In the genomic region with DNA sequence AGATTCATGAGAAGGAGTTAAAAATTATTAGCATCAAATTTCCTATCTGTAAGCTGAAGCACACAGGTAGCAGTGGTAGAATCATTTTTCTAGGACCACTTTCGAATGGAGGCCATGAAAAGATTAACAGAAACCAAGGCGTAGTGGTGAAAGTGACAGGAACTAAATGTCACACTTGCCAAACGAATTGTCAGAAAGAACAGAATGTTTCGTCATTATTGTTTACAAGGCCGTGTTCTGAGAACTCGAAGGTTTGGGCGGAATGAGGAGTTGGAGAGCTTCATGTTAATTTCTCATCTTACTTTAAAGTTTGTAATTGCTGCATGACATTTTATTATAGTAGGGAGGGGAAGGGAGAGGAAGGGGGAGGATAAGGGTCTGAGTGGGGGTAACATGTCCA, we compare ENCODE assay signal across 19 mouse cellular contexts.
"Had no signal": no experiment of that assay in that cellular context is flagged by ENCODE, and none has a peak within 500 bp of the region (broad histone marks: within the 10 kb centered on the region; RNA-seq: fewer than 3 reads in every experiment).

No protein-coding gene starts in this region.

- H3K27ac ChIP-seq: liver, embryonic 14.5 days; lung, embryonic 15.5 days; midbrain, embryonic 10.5 days; midbrain, embryonic 12.5 days; neural tube, embryonic 13.5 days; neural tube, embryonic 15.5 days had no signal

- H3K4me1 ChIP-seq: lung, embryonic 15.5 days; midbrain, embryonic 10.5 days; midbrain, embryonic 12.5 days; neural tube, embryonic 13.5 days; neural tube, embryonic 15.5 days had no signal

- H3K4me3 ChIP-seq: lung, embryonic 15.5 days; midbrain, embryonic 10.5 days; midbrain, embryonic 12.5 days; myocyte; neural tube, embryonic 13.5 days; neural tube, embryonic 15.5 days had no signal

- H3K27me3 ChIP-seq: lung, embryonic 15.5 days; midbrain, embryonic 12.5 days; neural tube, embryonic 13.5 days; neural tube, embryonic 15.5 days had no signal

- ATAC-seq: midbrain, embryonic 16.5 days had no signal

- H3K4me2 ChIP-seq: liver, embryonic 11.5 days; lung, embryonic 15.5 days; midbrain, embryonic 12.5 days; neural tube, embryonic 13.5 days; neural tube, embryonic 15.5 days had no signal

- DNase-seq: lung, postnatal 10 days; midbrain, embryonic 14.5 days; retina, postnatal 1 day; right cerebral cortex, adult 18-20 months; right cerebral cortex, postnatal 25 days; right cerebral cortex, postnatal 4 days; spleen, adult 18-20 months; thymus, adult 18-20 months; thymus, postnatal 14 days; thymus, postnatal 36 days had no signal

- H3K9me3 ChIP-seq: lung, embryonic 15.5 days; midbrain, embryonic 10.5 days; midbrain, embryonic 12.5 days; neural tube, embryonic 13.5 days; neural tube, embryonic 15.5 days had no signal

- H3K9ac ChIP-seq: liver, embryonic 14.5 days; lung, embryonic 15.5 days; midbrain, embryonic 12.5 days; neural tube, embryonic 13.5 days; neural tube, embryonic 15.5 days had no signal

- H3K36me3 ChIP-seq: lung, embryonic 15.5 days; midbrain, embryonic 10.5 days; midbrain, embryonic 12.5 days; neural tube, embryonic 13.5 days; neural tube, embryonic 15.5 days had no signal
